Mouse (Mus musculus): ENCODE data around the gene Esrrg. TPM values are rescaled to one million over a fixed set of nuclear protein-coding genes. Genes with fewer than 3 reads are reported as not detected.

Gene Esrrg
- polyA plus RNA-seq, 1 experiment from 2014 or later = 5.3 TPM

DNA sequence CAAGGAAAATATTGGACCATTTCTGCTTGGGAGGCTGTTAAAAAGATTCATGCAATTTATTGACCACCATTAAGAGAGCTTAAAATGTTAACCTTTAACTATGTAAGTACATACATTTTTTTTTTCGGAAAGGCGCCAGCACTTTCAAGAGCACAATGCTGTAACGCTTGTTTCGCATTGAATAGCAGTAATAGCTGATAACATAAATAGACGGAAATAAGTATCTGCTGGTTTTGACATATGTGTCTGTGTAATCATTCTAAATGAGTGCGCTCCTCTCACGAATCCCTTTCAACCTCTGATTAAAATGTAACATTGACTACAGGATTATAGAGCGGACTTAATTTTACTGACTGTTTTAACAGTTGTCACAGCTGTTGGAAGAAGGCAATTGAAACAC lies 391.6 kb downstream of the Esrrg start:
- Histone ChIP-seq H3K27ac (no peak overlapping the region), H3K4me2 (replicated peaks) (peak overlapping the region; percentile 38), H3K9ac (no peak overlapping the region), H3K4me1 (replicated peaks) (peaks cover 3% of the 10 kb centered on the region; the same call in 1 of the 2 replicates), H3K4me3 (replicated peaks) (no peak overlapping the region), H3K9me3 (no peaks in the 10 kb centered on the region), H3K27me3 (replicated peaks) (no peaks in the 10 kb centered on the region), H3K36me3 (no peaks in the 10 kb centered on the region)
- WGBS = 44% methylated on average over 8 of the region's 8 CpGs
- peak; percentile 68 for ATAC-seq

- Histone ChIP-seq H3K4me3 (replicated peaks) (no peak overlapping the region), H3K36me3 (no peaks in the 10 kb centered on the region), H3K9ac (no peak overlapping the region), H3K9me3 (no peaks in the 10 kb centered on the region), H3K27ac (no peak overlapping the region), H3K4me2 (replicated peaks) (peak overlapping the region; percentile 47), H3K27me3 (replicated peaks) (no peaks in the 10 kb centered on the region), H3K4me1 (replicated peaks) (no peaks in the 10 kb centered on the region)
- 0 out of 2 replicates have a peak, but pooled peaks have one; percentile 20 for ATAC-seq
- WGBS = 50% methylated on average over 13 of the region's 13 CpGs
Observed at GRCm38 (mm10) chr1:188006820-188007491, 398.4 kb downstream of the Esrrg start.

DNA sequence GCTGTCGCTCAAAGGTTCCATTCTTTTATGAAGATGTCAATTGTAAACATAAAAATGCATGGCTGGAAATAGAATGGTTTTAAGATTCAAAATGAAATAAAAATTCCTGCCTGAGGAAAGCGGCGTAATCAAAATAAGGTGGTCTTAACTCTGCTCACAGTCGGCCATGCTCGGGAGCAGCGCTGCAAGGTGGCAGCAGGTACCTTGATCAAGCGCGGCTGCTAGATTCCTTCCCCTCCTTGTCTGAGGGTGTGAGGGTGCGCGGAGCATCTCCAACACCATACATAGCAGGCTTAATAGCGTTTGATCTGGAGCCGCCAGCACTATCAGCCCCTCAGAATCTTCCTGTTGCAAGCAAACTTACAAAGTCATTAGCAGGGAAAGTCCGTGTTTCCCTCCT lies 399.9 kb downstream of the Esrrg start:
- WGBS = 69% methylated on average over 13 of the region's 13 CpGs
- no peak overlapping the region for H3K27ac ChIP-seq
- H3K9me3 ChIP-seq = no peaks in the 10 kb centered on the region

DNA sequence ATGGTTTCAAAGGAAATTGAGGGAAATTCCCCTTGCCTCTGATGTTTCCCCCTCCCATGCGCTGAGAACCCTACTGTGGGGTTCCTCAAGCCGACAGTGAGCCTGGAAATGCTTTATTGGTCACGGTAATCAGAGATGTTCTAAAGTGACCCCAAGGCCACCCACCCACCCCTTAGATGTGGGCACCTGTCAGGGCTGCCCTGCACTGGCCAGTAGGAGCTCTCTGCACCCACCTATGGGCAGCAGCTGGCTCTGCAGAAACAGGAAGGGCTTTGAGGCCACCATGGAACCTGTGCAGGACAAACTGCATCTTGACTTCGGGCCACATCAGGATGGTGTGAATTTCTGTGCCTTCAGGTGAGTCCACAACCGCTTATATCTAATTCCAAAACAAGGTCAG lies 401.3 kb downstream of the Esrrg start:
- H3K36me3 ChIP-seq = no peaks in the 10 kb centered on the region
- H3K9me3 ChIP-seq = no peaks in the 10 kb centered on the region
- ATAC-seq = no peak
- no peak overlapping the region for H3K4me2 ChIP-seq (replicated peaks)
- H3K27ac ChIP-seq = no peak overlapping the region
- H3K27me3 ChIP-seq (replicated peaks) = no peaks in the 10 kb centered on the region
- no peak overlapping the region for H3K4me3 ChIP-seq (replicated peaks)
- 81% methylated on average over 5 of the region's 5 CpGs for WGBS
- H3K4me1 ChIP-seq (replicated peaks) = no peaks in the 10 kb centered on the region
- H3K9ac ChIP-seq = no peak overlapping the region

More for the DNA sequence above, 399.9 kb downstream of the Esrrg start:
- Histone ChIP-seq H3K9ac (no peak overlapping the region), H3K4me3 (replicated peaks) (no peak overlapping the region), H3K4me2 (replicated peaks) (no peak overlapping the region), H3K36me3 (no peaks in the 10 kb centered on the region), H3K4me1 (replicated peaks) (no peaks in the 10 kb centered on the region), H3K27me3 (replicated peaks) (no peaks in the 10 kb centered on the region)
- ATAC-seq = no peak

DNA sequence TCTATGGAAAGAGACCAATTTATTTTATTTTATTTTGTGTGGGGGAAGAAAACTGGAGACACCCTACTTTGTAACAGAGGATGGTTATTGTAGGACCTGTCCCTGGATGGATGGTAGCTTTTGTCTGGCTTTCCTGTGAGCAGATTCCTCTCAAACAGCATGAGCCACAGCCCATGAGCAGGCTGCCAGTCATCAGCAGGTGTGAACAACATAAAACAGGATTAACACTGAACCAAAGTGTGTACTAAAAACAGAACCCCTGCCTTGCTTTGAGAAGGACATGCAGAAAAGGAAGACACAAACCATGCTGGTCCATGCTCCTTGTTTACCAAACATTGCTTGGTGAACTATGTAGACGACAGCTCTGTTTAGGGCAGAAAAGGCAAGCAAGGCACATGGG lies 402.3 kb downstream of the Esrrg start:
- Histone ChIP-seq H3K36me3 (no peaks in the 10 kb centered on the region), H3K27ac (no peak overlapping the region), H3K9me3 (no peaks in the 10 kb centered on the region), H3K4me3 (replicated peaks) (no peak overlapping the region), H3K4me2 (replicated peaks) (no peak overlapping the region), H3K27me3 (replicated peaks) (no peaks in the 10 kb centered on the region), H3K9ac (no peak overlapping the region), H3K4me1 (replicated peaks) (no peaks in the 10 kb centered on the region)
- ATAC-seq = no peak
- WGBS = 61% methylated on average over 1 of the region's 1 CpGs

- H3K4me3 ChIP-seq (replicated peaks) = no peak overlapping the region
- H3K4me2 ChIP-seq (replicated peaks) = no peak overlapping the region
- H3K9ac ChIP-seq = no peak overlapping the region
- no peak for ATAC-seq
- no peak overlapping the region for H3K27ac ChIP-seq
- WGBS = 72% methylated on average over 4 of the region's 4 CpGs
- no peaks in the 10 kb centered on the region for H3K36me3 ChIP-seq
- no peaks in the 10 kb centered on the region for H3K4me1 ChIP-seq (replicated peaks)
- H3K27me3 ChIP-seq (replicated peaks) = no peaks in the 10 kb centered on the region
- H3K9me3 ChIP-seq = no peaks in the 10 kb centered on the region
Observed at GRCm38 (mm10) chr1:188014411-188014810, 405.8 kb downstream of the Esrrg start.

GRCm38 (mm10) chr1:188017956-188018862 lies 409.6 kb downstream of the Esrrg start:
- no peaks in the 10 kb centered on the region for H3K9me3 ChIP-seq
- no peak overlapping the region for H3K4me3 ChIP-seq (replicated peaks)
- no peaks in the 10 kb centered on the region for H3K4me1 ChIP-seq (replicated peaks)
- no peak overlapping the region for H3K4me2 ChIP-seq (replicated peaks)
- WGBS = 49% methylated on average over 14 of the region's 14 CpGs
- H3K27me3 ChIP-seq (replicated peaks) = no peaks in the 10 kb centered on the region
- no peak for ATAC-seq
- no peak overlapping the region for H3K27ac ChIP-seq
- no peaks in the 10 kb centered on the region for H3K36me3 ChIP-seq
- H3K9ac ChIP-seq = no peak overlapping the region

- Histone ChIP-seq H3K4me2 (replicated peaks) (no peak overlapping the region), H3K27me3 (replicated peaks) (no peaks in the 10 kb centered on the region), H3K27ac (no peak overlapping the region), H3K36me3 (no peaks in the 10 kb centered on the region), H3K4me3 (replicated peaks) (no peak overlapping the region), H3K4me1 (replicated peaks) (no peaks in the 10 kb centered on the region), H3K9ac (no peak overlapping the region), H3K9me3 (no peaks in the 10 kb centered on the region)
- WGBS = 66% methylated on average over 8 of the region's 8 CpGs
- no peak for ATAC-seq
Observed at GRCm38 (mm10) chr1:188029205-188029604, 420.6 kb downstream of the Esrrg start.

DNA sequence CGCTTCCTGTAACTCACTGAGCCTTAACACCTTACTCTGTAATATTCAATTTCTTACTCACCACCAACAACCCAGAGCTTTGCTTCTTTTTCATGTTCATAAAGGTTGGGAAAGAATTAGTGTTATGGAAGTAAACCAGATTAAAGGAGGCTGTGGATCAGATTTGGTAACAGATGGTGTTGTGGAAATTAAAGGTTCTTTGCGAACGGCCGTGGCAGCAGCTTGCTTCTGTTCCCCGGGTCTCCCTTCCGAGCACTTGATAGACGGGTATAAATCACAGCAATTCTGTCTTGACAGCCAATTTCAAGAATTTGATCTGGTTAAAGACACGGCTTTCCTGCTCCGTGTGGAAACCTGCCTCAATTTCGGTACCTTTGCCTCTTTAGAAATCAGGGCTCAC lies 421.5 kb downstream of the Esrrg start:
- H3K27me3 ChIP-seq (replicated peaks) = no peaks in the 10 kb centered on the region
- ATAC-seq = no peak
- no peak overlapping the region for H3K27ac ChIP-seq
- no peaks in the 10 kb centered on the region for H3K4me1 ChIP-seq (replicated peaks)
- WGBS = 48% methylated on average over 10 of the region's 10 CpGs
- no peak overlapping the region for H3K9ac ChIP-seq
- H3K9me3 ChIP-seq = no peaks in the 10 kb centered on the region
- no peak overlapping the region for H3K4me2 ChIP-seq (replicated peaks)
- H3K36me3 ChIP-seq = no peaks in the 10 kb centered on the region
- no peak overlapping the region for H3K4me3 ChIP-seq (replicated peaks)

GRCm38 (mm10) chr1:188031276-188031675 lies 422.7 kb downstream of the Esrrg start:
- Histone ChIP-seq H3K4me3 (replicated peaks) (no peak overlapping the region), H3K4me1 (replicated peaks) (no peaks in the 10 kb centered on the region), H3K27ac (no peak overlapping the region), H3K27me3 (replicated peaks) (no peaks in the 10 kb centered on the region), H3K4me2 (replicated peaks) (no peak overlapping the region), H3K9me3 (no peaks in the 10 kb centered on the region), H3K36me3 (no peaks in the 10 kb centered on the region), H3K9ac (no peak overlapping the region)
- no peak for ATAC-seq
- 58% methylated on average over 4 of the region's 4 CpGs for WGBS

DNA sequence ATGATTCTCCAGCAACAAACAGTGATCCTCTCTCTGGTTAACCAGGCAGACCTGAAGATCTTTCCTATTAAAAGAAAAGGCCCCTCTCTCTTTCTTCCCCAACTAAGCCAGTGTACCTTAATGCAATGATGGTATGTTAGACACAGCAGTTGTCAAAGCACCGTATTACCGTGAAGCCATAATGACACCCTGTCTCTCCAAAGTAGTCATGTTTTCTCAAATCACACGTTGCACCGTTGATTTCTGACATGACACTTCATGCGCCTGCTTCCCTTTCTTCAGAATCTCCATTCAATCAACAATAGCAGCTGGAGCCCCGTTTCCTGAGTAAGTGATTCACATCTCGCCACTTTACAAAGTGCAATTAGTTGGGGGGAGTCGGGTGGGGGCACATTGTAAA lies 427.4 kb downstream of the Esrrg start:
- Histone ChIP-seq H3K4me2 (replicated peaks) (no peak overlapping the region), H3K4me3 (replicated peaks) (no peak overlapping the region), H3K9ac (no peak overlapping the region), H3K36me3 (no peaks in the 10 kb centered on the region), H3K4me1 (replicated peaks) (no peaks in the 10 kb centered on the region), H3K27me3 (replicated peaks) (no peaks in the 10 kb centered on the region), H3K9me3 (no peaks in the 10 kb centered on the region), H3K27ac (no peak overlapping the region)
- 55% methylated on average over 8 of the region's 8 CpGs for WGBS
- ATAC-seq = no peak

DNA sequence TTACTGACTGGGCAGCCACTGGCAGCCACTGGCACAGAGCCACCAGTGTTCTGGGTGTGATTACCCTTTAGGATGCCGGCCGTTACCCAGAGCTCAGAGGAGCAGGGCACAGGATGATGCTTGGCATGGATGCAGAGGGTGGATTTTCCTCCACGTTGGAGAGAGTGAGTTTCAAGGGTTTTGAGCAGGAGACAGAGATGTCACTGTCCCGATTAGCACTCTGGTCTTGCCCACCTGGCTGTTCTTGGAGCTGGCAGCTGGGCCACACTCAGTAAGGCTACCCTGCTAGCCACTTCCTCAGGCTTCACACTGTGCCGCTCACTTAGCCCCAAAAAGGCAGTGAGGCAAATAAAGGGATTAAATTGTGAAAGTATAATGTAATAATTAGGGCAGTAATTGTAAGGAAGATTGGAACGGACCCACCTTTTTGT lies 438.1 kb downstream of the Esrrg start:
- Histone ChIP-seq H3K27ac (no peak overlapping the region), H3K4me1 (replicated peaks) (no peaks in the 10 kb centered on the region), H3K9ac (no peak overlapping the region), H3K4me2 (replicated peaks) (no peak overlapping the region), H3K27me3 (replicated peaks) (no peaks in the 10 kb centered on the region), H3K4me3 (replicated peaks) (no peak overlapping the region), H3K9me3 (no peaks in the 10 kb centered on the region), H3K36me3 (no peaks in the 10 kb centered on the region)
- no peak for ATAC-seq
- WGBS = 84% methylated on average over 6 of the region's 6 CpGs
